Mouse (Mus musculus): ENCODE results near the gene Plod2. TPM values are rescaled to one million over a fixed set of nuclear protein-coding genes. Genes with fewer than 3 reads are reported as not detected.

Plod2 gene
- polyA plus RNA-seq, 1 experiment from 2014 or later, result 25.6 TPM

DNA sequence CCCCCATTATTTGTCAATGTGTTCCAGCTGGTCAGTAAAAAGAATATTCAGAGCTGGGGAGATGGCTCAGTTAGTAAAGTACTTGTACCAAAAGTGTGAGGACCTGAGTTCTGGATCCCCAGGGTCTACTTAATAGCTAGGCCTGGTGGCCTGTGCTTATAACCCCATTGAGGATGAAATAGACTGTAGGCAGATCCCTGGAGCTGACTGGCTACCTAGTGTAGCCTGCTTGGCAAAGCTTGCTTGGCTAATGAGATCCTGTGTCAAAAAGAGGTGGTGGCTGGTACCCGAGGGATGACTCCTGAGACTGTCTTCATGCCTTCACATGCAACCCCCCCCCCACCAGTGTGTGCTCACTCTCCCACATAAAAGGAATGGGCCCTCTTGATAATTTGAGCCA lies 2.1 kb downstream of the Plod2 start:
- Histone ChIP-seq H3K4me1 (peaks cover 36% of the 10 kb centered on the region), H3K4me3 (no peak overlapping the region)
- 57% methylated on average over 1 of the region's 1 CpGs for WGBS

DNA sequence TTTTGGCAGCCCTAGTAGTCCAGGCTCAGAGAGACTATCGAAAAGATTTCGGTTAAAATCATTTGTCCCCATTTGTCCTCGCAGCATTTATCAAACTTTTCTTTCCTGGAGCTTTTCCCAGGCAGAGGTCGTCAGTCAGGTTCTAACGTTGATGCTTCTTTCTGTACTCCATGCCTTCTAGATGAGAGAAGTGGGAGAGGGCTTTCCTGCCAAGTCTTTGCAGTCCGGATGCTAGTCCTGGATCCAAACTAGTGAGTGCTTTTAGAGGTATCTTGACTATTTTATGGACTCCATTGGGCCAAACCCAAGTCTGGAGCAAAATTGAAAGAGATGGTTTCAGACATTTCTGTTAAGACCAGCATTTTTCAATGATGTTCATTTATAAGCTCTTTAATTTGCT lies 3.0 kb downstream of the Plod2 start:
- H3K27ac ChIP-seq (replicated peaks), result no peak overlapping the region
- 89% methylated on average over 6 of the region's 6 CpGs for WGBS
- peaks cover 12% of the 10 kb centered on the region; the same call in 1 of the 2 replicates for H3K27me3 ChIP-seq (ENCODE audit: low read depth, poor library complexity, severe bottlenecking)
- no peak for DNase-seq (ENCODE audit: low spot score)
- peaks cover 38% of the 10 kb centered on the region for H3K4me1 ChIP-seq
- H3K36me3 ChIP-seq, result peaks cover 6% of the 10 kb centered on the region
- no peak overlapping the region for H3K4me3 ChIP-seq
- no peaks in the 10 kb centered on the region for H3K9me3 ChIP-seq (replicated peaks)

More for the DNA sequence above, 2.1 kb downstream of the Plod2 start:
- Histone ChIP-seq H3K27ac (replicated peaks) (no peak overlapping the region), H3K36me3 (peaks cover 6% of the 10 kb centered on the region), H3K27me3 (ENCODE audit: low read depth, poor library complexity, severe bottlenecking) (peaks cover 12% of the 10 kb centered on the region; the same call in 1 of the 2 replicates), H3K9me3 (replicated peaks) (no peaks in the 10 kb centered on the region)
- no peak for DNase-seq (ENCODE audit: low spot score)

DNA sequence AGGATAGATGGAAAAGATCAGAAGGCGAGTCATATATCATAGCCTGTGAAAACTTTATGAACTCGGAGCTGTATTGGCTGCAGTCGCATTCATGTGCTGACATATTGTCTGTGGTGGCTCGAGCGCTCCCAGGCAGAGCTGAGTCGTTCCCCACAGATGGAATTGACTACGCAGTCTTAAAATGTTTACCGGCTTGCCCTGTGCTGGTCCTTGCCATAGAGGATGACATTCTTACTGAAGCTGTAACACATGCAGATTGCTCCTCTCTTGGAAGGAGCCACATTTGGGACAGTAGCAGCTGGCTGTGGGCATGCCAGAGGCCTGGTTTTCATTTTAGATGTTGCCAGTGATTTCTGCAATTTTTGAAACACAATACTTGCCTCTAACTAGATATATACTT lies 4.4 kb downstream of the Plod2 start:
- Histone ChIP-seq H3K27ac (replicated peaks) (no peak overlapping the region), H3K4me3 (no peak overlapping the region), H3K36me3 (peaks cover 6% of the 10 kb centered on the region), H3K4me1 (peaks cover 37% of the 10 kb centered on the region), H3K9me3 (replicated peaks) (no peaks in the 10 kb centered on the region), H3K27me3 (ENCODE audit: low read depth, poor library complexity, severe bottlenecking) (peaks cover 1% of the 10 kb centered on the region; the same call in 1 of the 2 replicates)
- 96% methylated on average over 8 of the region's 8 CpGs for WGBS
- no peak for DNase-seq (ENCODE audit: low spot score)

DNA sequence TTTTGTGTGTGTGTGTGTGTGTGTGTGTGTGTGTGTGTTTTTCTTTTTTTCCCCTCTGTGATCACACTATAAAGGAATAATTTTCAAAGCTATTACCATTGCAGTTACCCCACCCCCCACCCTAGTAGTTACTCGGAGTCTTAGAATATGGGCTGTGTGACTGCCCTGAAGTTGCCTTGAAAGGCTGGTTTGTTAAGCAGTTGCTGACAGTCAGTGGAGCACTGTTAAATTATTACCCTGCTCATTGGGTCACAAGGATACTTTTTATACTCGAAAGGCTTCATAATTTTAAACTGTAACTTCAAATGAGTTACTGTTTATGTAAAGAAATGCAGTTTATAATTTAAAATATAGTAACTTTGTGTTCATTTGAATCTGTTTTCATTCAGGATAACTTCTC lies 5.1 kb downstream of the Plod2 start:
- WGBS, result 81% methylated on average over 2 of the region's 2 CpGs
- no peak overlapping the region for H3K4me3 ChIP-seq
- peaks cover 6% of the 10 kb centered on the region for H3K36me3 ChIP-seq
- DNase-seq (ENCODE audit: low spot score), result no peak
- no peak overlapping the region for H3K27ac ChIP-seq (replicated peaks)
- peaks cover 30% of the 10 kb centered on the region for H3K4me1 ChIP-seq
- no peaks in the 10 kb centered on the region for H3K27me3 ChIP-seq (ENCODE audit: low read depth, poor library complexity, severe bottlenecking)
- H3K9me3 ChIP-seq (replicated peaks), result no peaks in the 10 kb centered on the region

DNA sequence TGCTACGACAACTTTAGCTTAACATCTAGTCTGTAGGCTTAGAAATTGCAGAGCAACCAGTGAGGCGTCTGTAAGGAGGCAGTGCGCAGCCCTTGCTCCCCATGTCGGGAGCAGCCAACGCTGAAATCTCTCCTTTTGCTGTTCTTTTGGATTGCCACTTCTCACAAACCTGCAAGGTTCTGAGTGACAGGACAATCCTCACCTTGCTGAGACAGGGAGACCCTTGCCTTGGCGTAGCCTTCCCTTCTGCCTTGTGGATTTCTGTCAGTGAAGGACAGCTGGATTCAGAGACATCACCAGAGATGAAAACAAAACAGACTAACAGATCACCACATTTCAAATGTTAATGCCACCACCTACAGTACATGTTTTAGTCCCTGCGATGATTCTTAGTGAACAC lies 5.8 kb downstream of the Plod2 start:
- Histone ChIP-seq H3K9me3 (replicated peaks) (no peaks in the 10 kb centered on the region), H3K4me1 (peaks cover 25% of the 10 kb centered on the region), H3K27ac (replicated peaks) (no peak overlapping the region), H3K4me3 (no peak overlapping the region), H3K36me3 (peaks cover 6% of the 10 kb centered on the region), H3K27me3 (ENCODE audit: low read depth, poor library complexity, severe bottlenecking) (no peaks in the 10 kb centered on the region)
- DNase-seq (ENCODE audit: low spot score), result no peak
- WGBS, result 96% methylated on average over 7 of the region's 7 CpGs

DNA sequence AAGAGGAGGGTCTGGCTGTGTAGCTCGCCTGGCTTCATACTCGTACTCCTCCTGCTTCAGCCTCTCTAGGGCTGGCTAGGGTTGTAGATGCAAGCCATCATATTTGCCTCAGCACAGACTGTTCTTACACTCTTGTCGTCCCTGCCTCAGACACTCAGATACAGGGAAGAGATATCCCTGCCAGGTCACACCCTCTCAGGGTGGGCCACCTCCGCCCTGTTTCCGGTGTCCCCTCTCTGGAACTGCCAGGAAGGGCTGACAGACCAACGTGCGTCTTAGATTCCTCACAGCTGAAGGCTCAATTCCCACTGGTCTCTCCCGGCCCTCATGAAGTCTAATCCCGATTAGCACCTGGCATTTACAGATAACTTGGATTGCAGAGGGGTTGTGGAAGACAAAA lies 6.6 kb downstream of the Plod2 start:
- no peak overlapping the region for H3K27ac ChIP-seq (replicated peaks)
- WGBS, result 80% methylated on average over 9 of the region's 9 CpGs
- H3K4me3 ChIP-seq, result no peak overlapping the region
- peaks cover 17% of the 10 kb centered on the region for H3K4me1 ChIP-seq
- no peak for DNase-seq (ENCODE audit: low spot score)
- no peaks in the 10 kb centered on the region for H3K27me3 ChIP-seq (ENCODE audit: low read depth, poor library complexity, severe bottlenecking)
- peaks cover 6% of the 10 kb centered on the region for H3K36me3 ChIP-seq
- no peaks in the 10 kb centered on the region for H3K9me3 ChIP-seq (replicated peaks)

DNA sequence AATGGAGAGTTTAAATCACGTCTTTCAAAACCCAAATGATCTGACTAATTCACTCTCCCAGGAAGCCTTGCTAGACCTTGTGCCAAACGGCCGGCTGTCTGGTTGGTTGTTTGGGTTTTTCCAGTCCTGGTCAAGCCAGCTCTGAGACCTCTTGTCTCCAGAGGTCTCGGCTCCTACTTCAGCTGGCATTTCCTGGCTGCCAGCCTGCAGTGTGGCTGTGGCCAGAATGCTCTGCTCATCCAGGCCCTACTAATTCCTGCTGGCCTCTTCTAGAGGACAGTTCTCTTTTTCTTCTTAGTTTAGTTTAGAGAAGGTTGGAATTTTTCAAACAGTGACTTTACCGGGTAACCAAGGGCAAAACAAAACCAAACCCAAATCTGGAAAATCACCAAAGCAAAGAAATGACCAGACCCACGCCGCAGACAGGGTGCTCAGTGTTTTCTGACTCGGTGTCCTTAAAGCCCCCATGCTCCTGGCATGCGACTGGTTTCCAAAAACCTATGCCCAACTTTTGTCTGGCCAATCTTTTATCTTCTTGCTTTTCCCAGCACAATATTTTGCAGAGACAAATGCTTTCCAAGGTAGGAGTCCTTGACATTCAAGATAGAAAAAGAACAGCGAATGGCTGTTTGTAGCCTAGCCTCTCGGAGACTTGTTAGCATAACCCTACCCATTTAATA lies 7.9 kb downstream of the Plod2 start:
- H3K27me3 ChIP-seq (ENCODE audit: low read depth, poor library complexity, severe bottlenecking), result no peaks in the 10 kb centered on the region
- 87% methylated on average over 11 of the region's 11 CpGs for WGBS
- peaks cover 10% of the 10 kb centered on the region for H3K4me1 ChIP-seq
- no peaks in the 10 kb centered on the region for H3K9me3 ChIP-seq (replicated peaks)
- peaks cover 6% of the 10 kb centered on the region for H3K36me3 ChIP-seq
- DNase-seq (ENCODE audit: low spot score), result no peak
- H3K27ac ChIP-seq (replicated peaks), result no peak overlapping the region
- no peak overlapping the region for H3K4me3 ChIP-seq

DNA sequence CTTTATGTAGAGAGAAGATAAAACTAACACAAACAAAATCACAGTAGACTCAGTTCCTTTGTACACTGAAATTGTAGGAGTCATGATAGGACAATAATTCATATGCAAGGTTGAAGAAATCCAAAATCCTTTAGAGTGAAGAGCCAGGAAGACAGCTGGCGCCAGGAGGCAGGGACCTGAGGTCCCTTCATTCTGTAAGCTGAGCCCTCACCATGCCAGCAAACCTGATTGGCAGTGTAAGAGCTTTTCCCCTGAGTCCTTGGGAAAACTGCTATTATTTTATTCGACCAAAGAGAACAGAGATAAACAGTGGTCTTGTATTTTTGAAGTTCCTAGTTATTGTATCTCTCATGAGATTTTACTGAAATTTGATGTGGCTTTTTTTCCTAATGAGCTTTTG lies 9.0 kb downstream of the Plod2 start:
- Histone ChIP-seq H3K27me3 (ENCODE audit: low read depth, poor library complexity, severe bottlenecking) (no peaks in the 10 kb centered on the region), H3K27ac (replicated peaks) (no peak overlapping the region), H3K4me3 (no peak overlapping the region), H3K4me1 (peaks cover 16% of the 10 kb centered on the region), H3K36me3 (peaks cover 6% of the 10 kb centered on the region), H3K9me3 (replicated peaks) (no peaks in the 10 kb centered on the region)
- WGBS, result 80% methylated on average over 2 of the region's 2 CpGs
- DNase-seq (ENCODE audit: low spot score), result no peak

DNA sequence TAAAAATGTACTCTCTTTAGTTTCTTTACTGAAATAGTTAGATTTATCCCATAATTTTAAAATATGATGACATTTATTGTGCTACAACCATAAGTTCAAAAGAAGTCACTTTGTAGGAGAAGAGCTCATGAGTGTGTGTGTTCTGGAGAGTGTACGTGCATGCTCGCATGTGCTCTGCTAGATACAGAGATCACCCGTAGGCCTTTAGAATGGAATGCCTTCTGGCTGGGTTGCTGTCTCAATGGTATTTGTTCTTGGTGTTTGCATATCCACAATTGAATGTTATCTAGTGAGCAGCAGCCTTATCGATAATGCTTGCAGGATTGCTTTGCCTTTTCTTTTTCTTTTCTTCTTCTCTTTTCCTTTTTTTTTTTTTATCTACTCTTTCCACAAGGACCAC lies 9.6 kb downstream of the Plod2 start:
- Histone ChIP-seq H3K27me3 (ENCODE audit: low read depth, poor library complexity, severe bottlenecking) (no peaks in the 10 kb centered on the region), H3K27ac (replicated peaks) (no peak overlapping the region), H3K9me3 (replicated peaks) (no peaks in the 10 kb centered on the region), H3K36me3 (peaks cover 6% of the 10 kb centered on the region), H3K4me1 (peaks cover 16% of the 10 kb centered on the region), H3K4me3 (no peak overlapping the region)
- 78% methylated on average over 4 of the region's 4 CpGs for WGBS
- DNase-seq (ENCODE audit: low spot score), result no peak

DNA sequence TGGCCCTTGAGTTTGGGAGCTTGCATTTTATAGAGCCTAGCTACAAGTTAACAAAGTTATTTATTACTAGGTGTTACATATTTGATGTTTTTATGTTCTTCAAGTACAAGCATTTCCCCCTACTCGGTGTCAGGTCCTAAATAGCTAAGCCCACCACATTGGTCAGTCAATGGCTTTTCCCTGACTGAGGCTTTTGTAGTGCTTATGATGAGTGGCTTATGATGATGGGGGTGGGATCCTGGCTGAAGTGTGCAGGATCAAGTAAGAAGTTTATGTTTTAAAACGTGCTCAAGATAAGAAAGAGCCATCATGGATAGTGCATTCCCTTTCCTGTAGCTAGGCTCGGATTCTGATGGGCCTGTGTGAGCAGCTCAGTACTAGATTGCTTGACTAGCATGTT lies 10.7 kb downstream of the Plod2 start:
- Histone ChIP-seq H3K27ac (replicated peaks) (no peak overlapping the region), H3K4me1 (peaks cover 16% of the 10 kb centered on the region), H3K36me3 (peaks cover 6% of the 10 kb centered on the region), H3K9me3 (replicated peaks) (no peaks in the 10 kb centered on the region), H3K27me3 (ENCODE audit: low read depth, poor library complexity, severe bottlenecking) (no peaks in the 10 kb centered on the region), H3K4me3 (no peak overlapping the region)
- DNase-seq (ENCODE audit: low spot score), result no peak
- WGBS, result 87% methylated on average over 3 of the region's 3 CpGs

DNA sequence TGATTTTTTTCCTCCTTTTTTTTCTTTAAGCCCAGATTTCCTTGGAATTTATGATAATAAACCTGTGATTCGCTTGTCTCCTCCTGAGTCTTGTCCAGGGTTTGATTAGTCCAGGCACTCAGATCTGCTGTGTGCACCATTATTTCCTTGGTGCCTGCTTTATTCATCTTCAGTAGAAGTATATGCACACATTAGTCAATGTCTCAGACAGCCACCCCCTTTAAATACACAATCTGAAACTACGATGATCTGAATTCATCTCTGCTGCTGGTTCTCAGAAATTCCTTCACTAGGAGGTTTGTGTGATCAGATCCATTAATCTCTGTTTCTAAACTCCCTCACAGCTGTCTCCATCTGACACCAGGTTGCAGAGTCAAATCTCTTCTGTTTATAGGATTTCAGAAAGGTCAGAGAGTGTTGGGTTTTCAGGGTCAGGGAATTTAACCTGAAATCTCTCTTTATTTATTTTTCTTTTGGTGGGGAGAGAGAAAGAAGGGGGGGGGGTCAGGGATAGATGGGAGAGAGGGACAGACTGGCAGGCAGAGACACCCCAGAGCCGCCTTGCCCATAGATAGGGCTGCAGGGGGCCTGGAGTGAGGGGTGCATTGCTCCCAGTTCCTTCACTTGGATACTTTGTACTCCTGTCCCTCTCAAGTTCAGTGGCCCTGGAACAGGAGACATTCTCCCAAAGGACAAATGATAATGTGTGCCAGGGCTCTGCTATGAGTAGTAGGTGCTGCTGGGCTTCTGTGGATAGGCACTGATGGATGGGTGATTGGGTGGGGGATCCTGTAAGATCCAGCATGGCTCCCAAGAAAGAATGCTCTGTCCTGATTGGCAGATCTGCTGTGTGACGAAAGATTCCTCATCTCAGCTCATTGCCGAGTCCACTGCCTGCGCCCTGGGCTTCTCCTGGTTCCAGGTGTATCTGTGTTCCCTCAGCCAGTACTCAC lies 13.3 kb downstream of the Plod2 start:
- DNase-seq (ENCODE audit: low spot score), result no peak
- Histone ChIP-seq H3K9me3 (replicated peaks) (no peaks in the 10 kb centered on the region), H3K4me1 (peaks cover 12% of the 10 kb centered on the region), H3K27me3 (ENCODE audit: low read depth, poor library complexity, severe bottlenecking) (no peaks in the 10 kb centered on the region), H3K36me3 (no peaks in the 10 kb centered on the region), H3K4me3 (no peak overlapping the region), H3K27ac (replicated peaks) (no peak overlapping the region)
- 77% methylated on average over 6 of the region's 6 CpGs for WGBS

DNA sequence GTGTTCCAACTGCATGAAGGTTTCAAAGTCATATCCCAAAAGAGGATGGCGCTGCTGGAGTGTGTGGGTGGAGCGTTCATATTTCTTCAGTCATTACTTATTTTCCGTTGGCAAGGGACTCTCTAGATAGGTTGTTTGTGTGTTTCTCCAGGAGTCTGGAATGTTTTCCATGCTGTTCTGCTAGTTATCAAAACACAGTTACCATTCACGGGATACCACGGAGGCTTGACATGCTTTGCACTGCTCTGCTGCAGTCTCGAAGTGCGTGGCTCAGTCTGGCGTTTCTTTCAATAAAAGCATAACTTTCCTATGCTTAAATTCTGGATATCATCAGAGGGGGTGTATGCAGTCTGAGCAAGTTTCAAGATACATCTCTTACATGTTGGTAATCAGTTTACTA lies 17.7 kb downstream of the Plod2 start:
- Histone ChIP-seq H3K9me3 (replicated peaks) (no peaks in the 10 kb centered on the region), H3K4me1 (peaks cover 15% of the 10 kb centered on the region), H3K36me3 (0 out of 2 replicates have a peak, but pooled peaks cover 3% of the 10 kb centered on the region), H3K27me3 (ENCODE audit: low read depth, poor library complexity, severe bottlenecking) (no peaks in the 10 kb centered on the region), H3K27ac (replicated peaks) (no peak overlapping the region), H3K4me3 (no peak overlapping the region)
- no peak for DNase-seq (ENCODE audit: low spot score)
- 81% methylated on average over 8 of the region's 8 CpGs for WGBS
